Mouse (Mus musculus) kidney, postnatal 14 days (tissue): ENCODE measurements at regions not wholly inside any gene's neighbourhood (a gene's known extent, or its start where the extent isn't known, plus 50 kb on each side); places are given as distances from the start of the nearest gene placed in this dataset.

ENCODE experiments used
- DNase-seq: peaks from one replicate; pipeline ENCODE4 v3.0.0; 2022; ENCODE audit warnings: mixed read lengths

GRCm38 (mm10) chr4:68367983-68368382 lies 586.2 kb downstream of the Brinp1 start:
- no peak for DNase-seq

- no peak for DNase-seq
Observed at GRCm38 (mm10) chr4:68319575-68319974, 634.6 kb downstream of the Brinp1 start.

DNA sequence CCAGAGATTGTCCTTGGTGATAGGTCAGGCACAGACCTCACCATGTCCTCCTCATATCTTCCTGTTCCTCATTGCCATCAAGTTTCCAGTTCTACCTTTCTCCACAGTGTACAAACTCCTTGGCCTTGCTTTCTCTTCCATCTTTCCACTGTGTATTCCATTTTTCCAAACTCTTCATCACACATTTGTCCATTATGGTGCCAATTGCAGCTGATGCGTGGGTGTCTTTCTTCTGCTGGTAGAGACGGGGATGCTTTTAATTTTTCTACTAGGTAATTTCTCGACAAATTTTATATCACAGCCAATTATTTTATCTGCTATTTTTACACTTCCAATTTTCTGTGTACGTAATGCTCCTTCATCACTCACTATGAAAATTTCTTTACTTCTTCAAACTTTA lies 641.4 kb downstream of the Brinp1 start:
- no peak for DNase-seq

- peak; percentile 0 for DNase-seq
Observed at GRCm38 (mm10) chr4:68284845-68285244, 669.4 kb downstream of the Brinp1 start.

DNA sequence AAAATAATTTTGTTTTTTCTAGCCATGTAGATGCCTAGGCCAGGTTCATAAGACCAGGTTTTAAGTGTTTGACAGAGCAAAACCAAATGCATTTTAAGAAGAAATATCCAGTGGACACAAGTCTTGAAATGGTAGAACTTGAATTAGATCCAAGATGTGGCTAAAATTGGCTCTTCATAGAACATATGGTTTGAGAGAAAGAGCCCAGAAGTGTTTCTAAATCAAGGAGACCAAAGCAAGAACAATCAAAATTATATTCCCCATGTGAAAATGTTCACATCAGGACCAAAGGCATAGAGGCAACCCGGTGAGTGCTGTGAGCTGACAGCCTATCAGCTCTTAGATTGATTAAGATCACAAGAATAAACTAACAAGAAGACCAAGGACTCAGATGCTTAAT lies 673.3 kb downstream of the Brinp1 start:
- DNase-seq, result no peak

GRCm38 (mm10) chr4:68275063-68275708 lies 679.0 kb downstream of the Brinp1 start:
- no peak for DNase-seq
